Mouse (Mus musculus): ENCODE measurements around the gene 4930467E23Rik. TPM values are rescaled to one million over a fixed set of nuclear protein-coding genes. Genes with fewer than 3 reads are reported as not detected.
"Not testable (repeated sequence)": the region's sequence is repeated elsewhere in the genome, so short reads cannot be mapped to it uniquely, and the experiment has no call there.

The 4930467E23Rik gene
- polyA plus RNA-seq, 1 experiment from 2014 or later, result not detected

GRCm38 (mm10) chr8:19703906-19704305 lies 25.5 kb upstream of the 4930467E23Rik start:
- not testable (repeated sequence) for H3K27ac ChIP-seq; H3K36me3 ChIP-seq; ATAC-seq (ENCODE audit: insufficient number of reproducible peaks, insufficient read depth, low FRiP score, low TSS enrichment, low read depth); H3K4me2 ChIP-seq; H3K27me3 ChIP-seq; H3K4me1 ChIP-seq; H3K4me3 ChIP-seq; H3K9ac ChIP-seq; H3K9me3 ChIP-seq

- ATAC-seq (ENCODE audit: insufficient number of reproducible peaks, insufficient read depth, low FRiP score, low TSS enrichment, low read depth); H3K27me3 ChIP-seq; H3K4me2 ChIP-seq; H3K9ac ChIP-seq; H3K36me3 ChIP-seq; H3K9me3 ChIP-seq; H3K4me3 ChIP-seq; H3K27ac ChIP-seq; H3K4me1 ChIP-seq: not testable (repeated sequence)
- WGBS, result 59% methylated on average over 4 of the region's 4 CpGs
Measured at GRCm38 (mm10) chr8:19704441-19705215, 24.7 kb upstream of the 4930467E23Rik start.

- H3K4me3 ChIP-seq; H3K27me3 ChIP-seq; H3K36me3 ChIP-seq; H3K4me2 ChIP-seq; H3K9ac ChIP-seq; H3K4me1 ChIP-seq; ATAC-seq (ENCODE audit: insufficient number of reproducible peaks, insufficient read depth, low FRiP score, low TSS enrichment, low read depth); H3K9me3 ChIP-seq; H3K27ac ChIP-seq: not testable (repeated sequence)
- WGBS, result 78% methylated on average over 9 of the region's 9 CpGs
Measured at GRCm38 (mm10) chr8:19705216-19705600, 24.2 kb upstream of the 4930467E23Rik start.

- H3K27ac ChIP-seq; H3K27me3 ChIP-seq; H3K4me3 ChIP-seq; H3K9ac ChIP-seq; H3K36me3 ChIP-seq; H3K9me3 ChIP-seq; H3K4me1 ChIP-seq; H3K4me2 ChIP-seq; ATAC-seq (ENCODE audit: insufficient number of reproducible peaks, insufficient read depth, low FRiP score, low TSS enrichment, low read depth): not testable (repeated sequence)
- WGBS, result 74% methylated on average over 4 of the region's 4 CpGs
Measured at GRCm38 (mm10) chr8:19706101-19706725, 23.2 kb upstream of the 4930467E23Rik start.

GRCm38 (mm10) chr8:19706918-19707760 lies 22.2 kb upstream of the 4930467E23Rik start:
- 71% methylated on average over 7 of the region's 7 CpGs for WGBS
- ATAC-seq (ENCODE audit: insufficient number of reproducible peaks, insufficient read depth, low FRiP score, low TSS enrichment, low read depth); H3K4me3 ChIP-seq; H3K9me3 ChIP-seq; H3K27me3 ChIP-seq; H3K4me1 ChIP-seq; H3K36me3 ChIP-seq; H3K4me2 ChIP-seq; H3K9ac ChIP-seq; H3K27ac ChIP-seq: not testable (repeated sequence)

- H3K4me3 ChIP-seq, result not testable (repeated sequence)
- peak; percentile 54; the same call in 1 of the 2 replicates for ATAC-seq (ENCODE audit: insufficient number of reproducible peaks, insufficient read depth, low FRiP score, low TSS enrichment, low read depth)
Measured at GRCm38 (mm10) chr8:19707761-19708443, 21.5 kb upstream of the 4930467E23Rik start.

GRCm38 (mm10) chr8:19708976-19709375 lies 20.4 kb upstream of the 4930467E23Rik start:
- ATAC-seq (ENCODE audit: insufficient number of reproducible peaks, insufficient read depth, low FRiP score, low TSS enrichment, low read depth), result not testable (repeated sequence)

More at GRCm38 (mm10) chr8:19707761-19708443, 21.5 kb upstream of the 4930467E23Rik start:
- 81% methylated on average over 13 of the region's 15 CpGs for WGBS
- not testable (repeated sequence) for H3K27me3 ChIP-seq, H3K36me3 ChIP-seq, H3K27ac ChIP-seq, H3K4me2 ChIP-seq, H3K9ac ChIP-seq, H3K9me3 ChIP-seq, H3K4me1 ChIP-seq

GRCm38 (mm10) chr8:19709488-19709887 lies 19.9 kb upstream of the 4930467E23Rik start:
- not testable (repeated sequence) for H3K4me2 ChIP-seq; H3K9me3 ChIP-seq; H3K27ac ChIP-seq; H3K4me1 ChIP-seq; ATAC-seq (ENCODE audit: insufficient number of reproducible peaks, insufficient read depth, low FRiP score, low TSS enrichment, low read depth); H3K27me3 ChIP-seq; H3K9ac ChIP-seq; H3K4me3 ChIP-seq; H3K36me3 ChIP-seq
- WGBS, result 89% methylated on average over 4 of the region's 4 CpGs

More at GRCm38 (mm10) chr8:19708976-19709375, 20.4 kb upstream of the 4930467E23Rik start:
- H3K9ac ChIP-seq, H3K36me3 ChIP-seq, H3K27me3 ChIP-seq, H3K4me3 ChIP-seq, H3K9me3 ChIP-seq, H3K4me2 ChIP-seq, H3K27ac ChIP-seq, H3K4me1 ChIP-seq: not testable (repeated sequence)

GRCm38 (mm10) chr8:19711171-19711860 lies 18.1 kb upstream of the 4930467E23Rik start:
- H3K4me3 ChIP-seq; H3K9ac ChIP-seq; ATAC-seq (ENCODE audit: insufficient number of reproducible peaks, insufficient read depth, low FRiP score, low TSS enrichment, low read depth); H3K36me3 ChIP-seq; H3K4me2 ChIP-seq; H3K4me1 ChIP-seq; H3K27me3 ChIP-seq; H3K27ac ChIP-seq; H3K9me3 ChIP-seq: not testable (repeated sequence)
- 90% methylated on average over 9 of the region's 9 CpGs for WGBS

GRCm38 (mm10) chr8:19712227-19712750 lies 17.1 kb upstream of the 4930467E23Rik start:
- not testable (repeated sequence) for H3K27ac ChIP-seq

GRCm38 (mm10) chr8:19712816-19713215 lies 16.6 kb upstream of the 4930467E23Rik start:
- H3K4me3 ChIP-seq; H3K9me3 ChIP-seq; H3K4me2 ChIP-seq; ATAC-seq (ENCODE audit: insufficient number of reproducible peaks, insufficient read depth, low FRiP score, low TSS enrichment, low read depth); H3K27ac ChIP-seq; H3K9ac ChIP-seq; H3K27me3 ChIP-seq; H3K36me3 ChIP-seq; H3K4me1 ChIP-seq: not testable (repeated sequence)
- 66% methylated on average over 4 of the region's 4 CpGs for WGBS

More at GRCm38 (mm10) chr8:19712227-19712750, 17.1 kb upstream of the 4930467E23Rik start:
- H3K4me3 ChIP-seq; H3K4me2 ChIP-seq; H3K27me3 ChIP-seq; H3K9me3 ChIP-seq; H3K9ac ChIP-seq; H3K4me1 ChIP-seq; ATAC-seq (ENCODE audit: insufficient number of reproducible peaks, insufficient read depth, low FRiP score, low TSS enrichment, low read depth); H3K36me3 ChIP-seq: not testable (repeated sequence)
- 56% methylated on average over 2 of the region's 2 CpGs for WGBS
